Mouse (Mus musculus): ENCODE data around the gene Ces1g. TPM values are rescaled to one million over a fixed set of nuclear protein-coding genes. Genes with fewer than 3 reads are reported as not detected.

The Ces1g gene
- total RNA-seq (2021): not detected

DNA sequence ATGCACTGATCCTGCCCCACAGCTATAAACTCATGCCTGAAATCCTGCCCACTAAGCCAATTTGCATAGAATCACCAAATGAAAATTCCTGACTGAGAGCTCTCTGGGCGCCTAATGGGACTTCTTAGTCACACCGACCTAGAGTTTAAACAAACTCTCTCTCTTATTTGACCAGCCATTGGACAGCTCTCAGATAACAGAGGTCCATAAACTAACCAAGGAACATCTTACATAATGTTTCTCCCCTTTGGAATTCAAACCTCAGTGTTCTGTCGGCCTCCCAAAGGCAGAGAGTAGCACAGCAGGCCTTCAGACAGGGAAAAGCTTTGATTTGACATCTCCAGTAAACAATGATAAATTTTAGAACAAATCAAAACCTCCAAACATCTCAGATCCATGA lies at the start of gene Ces1g:
Gene Ces1g, minus strand, starts transcription at position 102 of the 400 bp plus-strand sequence.
- DNase-seq (ENCODE audit: extremely low spot score in 1 of 2, low spot score in 1 of 2): no peak

GRCm38 (mm10) chr8:93379625-93380024 lies 42.5 kb upstream of the Ces1g start, which contains the start of gene Ces1h:
Ces1h (minus strand) TSS chr8:93379725.
- DNase-seq (ENCODE audit: extremely low spot score in 1 of 2, low spot score in 1 of 2): no peak

- DNase-seq (ENCODE audit: extremely low spot score in 1 of 2, low spot score in 1 of 2): no peak
These were observed 32.4 kb upstream of the Ces1g start for GRCm38 (mm10) chr8:93369481-93369880.

DNA sequence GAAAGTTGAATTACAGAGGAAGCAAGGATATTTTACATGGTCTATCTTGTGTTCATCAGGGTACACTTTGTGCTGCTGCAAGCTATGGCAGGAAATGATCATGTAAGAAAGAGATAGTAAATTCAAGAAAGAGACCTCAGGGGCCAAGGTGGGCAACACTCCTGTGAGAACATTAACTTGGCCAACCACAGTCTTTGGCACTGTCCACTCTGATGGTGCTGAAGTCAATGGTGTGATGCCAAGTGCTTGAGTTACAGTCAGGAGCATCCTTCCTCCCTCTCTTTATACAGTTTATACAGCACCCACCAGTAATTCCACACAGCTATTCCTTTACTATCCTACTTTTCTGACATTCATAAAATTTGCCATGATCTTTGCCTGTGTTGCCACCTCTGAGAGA lies 23.0 kb upstream of the Ces1g start:
- no peak for DNase-seq (ENCODE audit: extremely low spot score in 1 of 2, low spot score in 1 of 2)

GRCm38 (mm10) chr8:93339531-93339930 lies 2.4 kb upstream of the Ces1g start:
- DNase-seq (ENCODE audit: extremely low spot score in 1 of 2, low spot score in 1 of 2): no peak

- DNase-seq (ENCODE audit: extremely low spot score in 1 of 2, low spot score in 1 of 2): no peak
These were observed 4.4 kb downstream of the Ces1g start for GRCm38 (mm10) chr8:93332703-93333102.

DNA sequence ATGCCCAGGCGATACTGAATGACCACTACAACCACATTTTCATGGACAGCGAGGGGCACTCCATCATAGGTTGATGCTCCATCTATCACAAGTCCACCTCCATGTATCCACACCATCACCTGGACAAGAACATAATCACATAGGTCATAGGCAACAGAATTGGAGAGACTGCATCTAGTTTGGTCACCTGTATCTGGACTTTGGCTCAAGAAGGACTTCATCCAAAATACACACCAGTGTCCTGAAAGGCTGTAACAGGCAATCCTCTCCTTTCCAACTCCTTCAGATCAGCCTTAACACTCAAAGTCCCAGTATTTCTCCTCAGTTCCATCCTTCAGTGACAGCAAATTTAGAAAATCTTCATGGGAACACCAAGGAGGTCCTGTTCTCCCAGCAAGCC lies 6.0 kb downstream of the Ces1g start:
- DNase-seq (ENCODE audit: extremely low spot score in 1 of 2, low spot score in 1 of 2): no peak

DNA sequence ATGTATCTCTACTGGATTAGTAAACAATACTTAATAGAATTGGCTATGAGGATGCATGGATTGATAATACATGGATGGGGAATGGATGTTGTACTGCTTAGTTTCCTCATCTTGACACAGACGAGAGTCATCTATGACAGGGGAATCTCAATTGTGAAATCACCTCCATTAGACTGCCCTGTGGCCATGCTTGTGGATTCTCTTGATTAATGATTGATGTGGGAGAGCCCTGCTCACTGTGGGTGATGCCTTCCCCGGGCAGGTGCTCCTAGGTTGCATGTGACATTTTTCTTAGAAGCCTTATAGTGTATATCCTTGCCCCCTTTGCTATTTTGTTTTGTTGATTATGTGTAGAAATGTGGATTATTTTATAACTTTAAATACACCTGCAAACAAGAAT lies 12.0 kb downstream of the Ces1g start:
- no peak for DNase-seq (ENCODE audit: extremely low spot score in 1 of 2, low spot score in 1 of 2)

DNA sequence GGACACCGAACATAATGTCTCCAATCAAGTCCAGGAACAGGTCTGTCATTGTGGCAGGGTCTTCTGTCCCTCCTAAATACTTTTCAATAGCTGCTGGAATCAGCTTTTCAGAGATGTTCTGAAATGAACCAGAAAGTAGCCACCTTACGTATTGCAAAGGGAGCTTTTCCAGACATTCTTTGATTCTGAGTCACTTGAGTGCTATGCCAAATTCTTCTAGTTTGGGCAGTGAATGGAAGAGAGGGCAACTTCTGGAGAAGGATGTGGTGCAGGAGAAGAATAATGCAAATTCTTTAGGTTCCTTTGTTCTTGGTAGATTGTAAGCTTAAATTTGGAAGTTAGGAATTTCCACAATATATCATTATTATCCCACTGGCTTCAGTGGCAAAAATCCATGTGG lies 20.1 kb downstream of the Ces1g start:
- no peak for DNase-seq (ENCODE audit: extremely low spot score in 1 of 2, low spot score in 1 of 2)

DNA sequence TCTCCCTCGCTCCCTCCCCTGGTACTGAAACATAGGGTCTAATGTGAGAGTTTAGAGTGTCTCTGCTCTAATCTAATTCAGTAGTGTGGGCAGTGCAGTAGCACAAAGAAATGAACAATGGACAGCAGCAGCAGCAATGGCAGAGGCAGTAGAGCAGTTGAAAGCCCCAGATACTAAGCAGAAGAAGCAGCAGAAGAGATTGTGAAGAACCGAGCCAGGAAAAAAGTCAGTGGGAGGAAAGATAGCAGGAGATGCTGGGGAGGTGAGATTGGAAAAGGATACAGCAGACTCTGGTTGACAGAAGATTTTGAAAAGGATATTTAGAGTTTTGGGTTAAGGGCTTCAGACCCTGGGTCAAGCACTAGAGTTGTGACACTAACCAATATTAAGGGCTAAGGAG lies 21.6 kb downstream of the Ces1g start:
- DNase-seq (ENCODE audit: extremely low spot score in 1 of 2, low spot score in 1 of 2): no peak

DNA sequence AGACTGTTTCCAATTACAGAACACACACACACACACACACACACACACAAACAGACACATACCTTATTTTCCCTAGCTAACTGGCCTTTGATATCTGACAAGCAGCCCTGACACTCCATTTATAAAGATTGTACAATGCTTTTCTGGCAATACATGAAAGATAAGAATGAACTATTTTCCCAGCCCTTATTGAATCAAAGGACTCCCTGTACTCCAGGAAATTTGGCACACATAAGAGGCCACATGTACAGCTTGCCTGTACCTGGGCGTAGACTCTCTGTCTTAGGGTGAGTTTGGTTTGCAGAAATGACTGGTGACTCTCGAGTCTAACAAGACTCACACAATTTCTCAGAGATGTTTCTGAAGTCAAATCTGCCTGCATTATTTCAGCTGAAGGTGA lies 53.2 kb downstream of the Ces1g start:
- DNase-seq (ENCODE audit: extremely low spot score in 1 of 2, low spot score in 1 of 2): no peak

DNA sequence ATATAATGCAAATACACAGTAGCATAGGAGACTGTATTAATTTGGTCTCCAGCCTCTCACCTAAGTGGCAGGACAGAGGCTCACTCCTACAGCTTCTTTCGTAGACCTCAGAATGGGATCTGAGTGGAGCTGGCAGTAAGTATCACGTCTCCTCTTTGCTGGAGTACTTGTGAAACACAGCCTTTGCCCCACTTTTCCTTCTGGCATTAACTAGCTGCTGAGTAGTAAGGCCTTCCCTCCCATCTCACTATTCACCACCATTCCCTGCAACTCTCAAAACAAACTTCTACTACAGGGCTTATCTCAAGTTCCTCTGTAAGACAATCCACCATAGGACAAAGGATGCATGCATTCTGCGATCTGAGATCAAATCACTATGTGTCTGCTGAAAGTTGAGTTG lies 54.8 kb downstream of the Ces1g start:
- DNase-seq (ENCODE audit: extremely low spot score in 1 of 2, low spot score in 1 of 2): no peak

- no peak for DNase-seq (ENCODE audit: extremely low spot score in 1 of 2, low spot score in 1 of 2)
These were observed 57.6 kb downstream of the Ces1g start, which contains the start of gene Ces1f for GRCm38 (mm10) chr8:93279556-93279955. Ces1f (minus strand) TSS chr8:93279747.

- DNase-seq (ENCODE audit: extremely low spot score in 1 of 2, low spot score in 1 of 2): no peak
These were observed 58.8 kb downstream of the Ces1g start for GRCm38 (mm10) chr8:93278176-93278805.

- no peak for DNase-seq (ENCODE audit: extremely low spot score in 1 of 2, low spot score in 1 of 2)
These were observed 62.5 kb downstream of the Ces1g start for GRCm38 (mm10) chr8:93274609-93275008.

DNA sequence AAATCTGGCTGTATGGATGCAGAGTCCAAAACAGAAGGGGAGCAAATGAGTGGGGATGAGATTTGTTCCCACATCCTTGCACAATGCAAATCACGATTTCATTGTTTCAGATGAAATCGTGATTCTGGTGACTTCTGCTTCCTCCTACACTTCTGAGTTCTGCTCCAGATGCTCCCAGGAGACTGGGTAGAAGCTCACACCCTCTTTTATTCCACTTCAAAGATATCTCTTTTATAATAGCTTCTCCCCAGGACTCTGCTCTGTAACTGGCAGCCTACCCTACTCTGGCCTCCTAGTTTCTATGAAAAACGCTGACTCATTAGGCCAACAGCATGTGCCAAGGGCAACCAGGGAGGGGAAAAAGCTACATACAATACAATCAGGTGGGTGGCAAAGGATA lies 63.8 kb downstream of the Ces1g start:
- no peak for DNase-seq (ENCODE audit: extremely low spot score in 1 of 2, low spot score in 1 of 2)

GRCm38 (mm10) chr8:93272686-93273085 lies 64.4 kb downstream of the Ces1g start:
- no peak for DNase-seq (ENCODE audit: extremely low spot score in 1 of 2, low spot score in 1 of 2)

DNA sequence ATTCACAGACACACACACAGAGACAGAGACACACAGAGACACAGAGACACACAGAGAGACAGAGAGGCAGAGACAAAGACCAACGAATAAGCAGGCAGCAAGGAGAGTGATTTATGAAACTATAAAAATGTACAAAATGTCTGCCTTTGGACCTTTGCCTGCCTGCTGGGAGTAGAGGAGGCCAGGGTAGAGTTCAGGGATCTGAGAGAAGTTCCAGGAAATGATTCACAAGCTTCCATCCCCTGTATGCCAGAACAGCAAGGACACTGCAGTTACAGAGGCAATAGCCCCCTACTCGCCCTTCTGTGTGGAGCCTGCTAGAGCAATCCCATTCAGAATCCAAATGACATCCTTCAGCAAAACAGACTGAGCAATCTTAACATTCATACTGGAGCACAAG lies 75.7 kb downstream of the Ces1g start:
- no peak for DNase-seq (ENCODE audit: extremely low spot score in 1 of 2, low spot score in 1 of 2)

- no peak for DNase-seq (ENCODE audit: extremely low spot score in 1 of 2, low spot score in 1 of 2)
These were observed 84.6 kb downstream of the Ces1g start for GRCm38 (mm10) chr8:93252400-93252925.
